Mouse (Mus musculus): ENCODE measurements around the gene Pptc7. TPM values are rescaled to one million over a fixed set of nuclear protein-coding genes. Genes with fewer than 3 reads are reported as not detected.

Gene Pptc7
- polyA plus RNA-seq, 1 experiment from 2014 or later: 6.5 TPM

DNA sequence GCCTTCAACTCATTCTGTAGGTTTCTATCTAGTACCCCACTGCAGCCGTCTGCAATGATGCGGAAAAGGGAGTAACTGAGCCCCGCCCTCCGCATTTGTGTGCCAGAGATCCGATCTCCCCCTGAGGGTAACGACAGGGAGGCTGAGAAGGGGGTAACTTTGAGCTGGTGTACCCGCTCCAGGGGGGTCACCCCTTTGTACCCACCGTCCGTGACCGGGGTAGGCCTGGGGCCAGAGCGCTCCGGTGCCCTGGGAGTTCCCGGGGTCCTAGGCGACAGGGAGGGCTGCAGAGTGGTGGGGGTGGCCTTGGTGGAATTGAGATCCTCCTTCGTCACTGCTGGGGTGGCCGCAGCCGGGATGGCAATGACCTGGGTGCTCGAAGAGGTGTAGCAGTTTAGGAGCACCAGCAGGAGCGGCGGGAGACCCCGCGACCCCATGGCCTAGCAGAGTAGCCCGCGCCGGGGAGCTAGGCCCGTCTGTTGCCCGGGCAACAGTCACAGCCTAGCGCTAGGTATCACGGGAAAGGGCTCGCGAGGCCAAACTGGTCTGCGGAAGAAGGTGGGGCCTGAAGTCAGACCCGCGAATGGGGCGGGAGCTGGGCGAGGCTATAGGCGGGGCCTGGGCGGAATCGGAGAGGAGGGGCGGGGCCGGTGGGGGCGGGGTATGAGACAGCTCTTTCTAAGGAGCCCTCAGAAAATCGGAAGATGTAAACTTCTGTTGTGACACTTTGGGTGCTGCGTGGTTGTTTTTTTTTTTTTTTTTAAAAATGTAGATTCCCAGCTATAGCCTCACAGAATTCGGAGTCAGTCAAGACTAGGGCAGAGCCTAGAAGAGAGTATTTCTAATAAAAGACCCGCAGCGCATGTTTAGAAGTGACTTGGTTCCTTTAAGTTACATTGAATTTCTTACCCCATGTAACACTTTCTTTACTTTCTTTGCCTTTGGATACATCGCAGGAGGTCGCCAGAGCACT, 19.9 kb upstream of the Pptc7 start, which contains the start of gene Tctn1:
Gene Tctn1, minus strand, starts transcription at position 528 of the 973 bp plus-strand sequence.
- peak; percentile 98 for ATAC-seq
- Histone ChIP-seq H3K4me3 (ENCODE audit: low read length) (peak within 1 kb of the TSS; percentile 91), H3K4me2 (ENCODE audit: low read length) (peak within 1 kb of the TSS; percentile 77), H3K9me3 (ENCODE audit: control insufficient read depth, low read length) (no peaks in the 10 kb centered on the region), H3K27ac (ENCODE audit: low read depth, low read length) (peak within 1 kb of the TSS; percentile 77), H3K27me3 (replicated peaks; ENCODE audit: control insufficient read depth, insufficient read depth, low read length) (no peaks in the 10 kb centered on the region), H3K4me1 (ENCODE audit: control insufficient read depth, insufficient read depth, low read depth, low read length) (peaks cover 3% of the 10 kb centered on the region; the same call in 1 of the 2 replicates), H3K36me3 (ENCODE audit: control insufficient read depth, insufficient read depth, low read length) (no peaks in the 10 kb centered on the region), H3K9ac (ENCODE audit: low read depth, low read length) (peak within 1 kb of the TSS; percentile 88)
- WGBS: 1% methylated on average over 49 of the region's 49 CpGs

DNA sequence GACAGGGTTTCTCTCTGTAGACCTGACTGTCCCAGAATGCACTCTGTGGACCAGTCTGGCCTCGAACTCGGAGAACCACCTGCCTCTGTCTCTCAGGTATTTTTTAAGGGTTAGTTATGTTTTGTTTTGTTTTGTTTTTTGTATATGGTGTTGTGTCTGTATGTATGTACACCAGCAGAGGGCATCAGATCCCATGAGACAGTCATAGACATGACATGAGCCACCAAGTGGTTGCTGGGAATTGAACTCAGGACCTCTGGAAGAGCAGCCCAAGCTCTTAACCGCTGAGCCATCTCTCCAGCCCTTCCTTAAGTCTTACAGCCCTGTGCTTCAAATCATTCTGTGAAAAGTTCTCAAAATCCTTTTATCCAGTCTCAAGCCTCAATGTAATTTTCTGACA, 19.0 kb upstream of the Pptc7 start:
- H3K27ac ChIP-seq (ENCODE audit: low read depth, low read length): no peak overlapping the region
- no peaks in the 10 kb centered on the region for H3K36me3 ChIP-seq (ENCODE audit: control insufficient read depth, insufficient read depth, low read length)
- no peaks in the 10 kb centered on the region for H3K9me3 ChIP-seq (ENCODE audit: control insufficient read depth, low read length)
- WGBS: 69% methylated on average over 3 of the region's 3 CpGs
- no peak for ATAC-seq
- peaks cover 3% of the 10 kb centered on the region; the same call in 1 of the 2 replicates for H3K4me1 ChIP-seq (ENCODE audit: control insufficient read depth, insufficient read depth, low read depth, low read length)
- H3K9ac ChIP-seq (ENCODE audit: low read depth, low read length): no peak overlapping the region
- H3K4me2 ChIP-seq (ENCODE audit: low read length): no peak overlapping the region
- H3K27me3 ChIP-seq (replicated peaks; ENCODE audit: control insufficient read depth, insufficient read depth, low read length): no peaks in the 10 kb centered on the region
- no peak overlapping the region for H3K4me3 ChIP-seq (ENCODE audit: low read length)

DNA sequence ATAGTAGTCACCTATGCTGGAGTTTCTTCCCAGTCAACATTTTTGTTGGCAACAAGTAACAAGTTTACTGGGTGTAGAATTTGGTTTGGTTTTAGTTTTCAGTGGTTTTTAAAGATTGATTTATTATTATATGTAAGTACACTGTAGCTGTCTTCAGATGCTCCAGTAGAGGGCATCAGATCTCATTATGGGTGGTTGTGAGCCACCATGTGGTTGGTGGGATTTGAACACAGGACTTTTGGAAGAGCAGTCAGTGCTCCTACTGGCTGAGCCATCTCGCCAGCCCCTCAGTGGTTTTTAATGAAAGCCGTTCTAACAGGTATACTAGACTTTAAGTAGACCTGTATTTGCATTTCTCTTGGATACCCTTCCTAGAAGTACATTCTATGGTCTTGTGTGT, 18.2 kb upstream of the Pptc7 start:
- Histone ChIP-seq H3K27me3 (replicated peaks; ENCODE audit: control insufficient read depth, insufficient read depth, low read length) (no peaks in the 10 kb centered on the region), H3K27ac (ENCODE audit: low read depth, low read length) (no peak overlapping the region), H3K9ac (ENCODE audit: low read depth, low read length) (no peak overlapping the region), H3K4me2 (ENCODE audit: low read length) (no peak overlapping the region), H3K4me1 (ENCODE audit: control insufficient read depth, insufficient read depth, low read depth, low read length) (peaks cover 3% of the 10 kb centered on the region; the same call in 1 of the 2 replicates), H3K36me3 (ENCODE audit: control insufficient read depth, insufficient read depth, low read length) (no peaks in the 10 kb centered on the region), H3K4me3 (ENCODE audit: low read length) (no peak overlapping the region), H3K9me3 (ENCODE audit: control insufficient read depth, low read length) (no peaks in the 10 kb centered on the region)
- no peak for ATAC-seq
- 93% methylated on average over 2 of the region's 2 CpGs for WGBS

DNA sequence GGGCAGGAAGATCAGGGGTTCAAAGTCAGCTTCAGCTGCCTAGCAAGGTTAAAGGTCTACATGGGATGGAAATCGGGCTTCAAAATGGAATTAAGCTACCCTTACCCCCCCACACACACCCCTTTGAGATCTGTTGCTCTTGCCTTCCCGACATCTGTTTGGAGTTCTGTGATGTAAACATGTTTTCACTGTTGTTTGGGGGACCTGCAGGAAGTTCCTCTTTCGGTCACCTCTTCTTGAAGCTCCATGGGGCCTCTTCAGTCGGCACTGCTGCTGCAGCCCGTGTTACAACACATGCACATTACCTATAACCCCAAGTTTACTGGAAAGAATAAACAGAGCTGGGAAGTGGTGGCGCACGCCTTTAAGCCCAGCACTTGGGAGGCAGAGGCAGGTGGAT, 17.0 kb upstream of the Pptc7 start:
- Histone ChIP-seq H3K9ac (ENCODE audit: low read depth, low read length) (no peak overlapping the region; the same call in 1 of the 2 replicates), H3K4me3 (ENCODE audit: low read length) (no peak overlapping the region), H3K4me1 (ENCODE audit: control insufficient read depth, insufficient read depth, low read depth, low read length) (peaks cover 3% of the 10 kb centered on the region; the same call in 1 of the 2 replicates), H3K27me3 (replicated peaks; ENCODE audit: control insufficient read depth, insufficient read depth, low read length) (no peaks in the 10 kb centered on the region), H3K9me3 (ENCODE audit: control insufficient read depth, low read length) (no peaks in the 10 kb centered on the region), H3K36me3 (ENCODE audit: control insufficient read depth, insufficient read depth, low read length) (no peaks in the 10 kb centered on the region), H3K27ac (ENCODE audit: low read depth, low read length) (no peak overlapping the region), H3K4me2 (ENCODE audit: low read length) (no peak overlapping the region)
- no peak for ATAC-seq
- WGBS: 77% methylated on average over 7 of the region's 7 CpGs

DNA sequence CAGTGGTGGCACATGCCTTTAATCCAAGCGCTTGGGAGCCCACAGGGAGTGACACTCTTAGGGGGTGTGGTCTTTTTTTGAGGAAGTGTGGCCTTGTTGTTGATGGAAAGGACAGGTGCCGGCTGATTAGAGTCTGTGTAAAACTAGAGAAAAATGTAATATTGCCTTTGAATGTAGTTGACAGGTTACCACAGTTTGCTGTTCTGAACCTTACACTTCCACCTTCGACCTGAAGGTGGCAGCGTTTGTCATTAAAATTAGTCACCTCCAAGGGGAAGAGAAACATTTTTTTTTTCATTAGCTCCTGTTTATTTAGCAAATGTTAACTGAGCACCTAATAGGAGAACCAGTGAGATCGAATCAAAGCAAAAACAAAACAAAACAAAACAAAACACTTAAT, 16.3 kb upstream of the Pptc7 start:
- peaks cover 3% of the 10 kb centered on the region; the same call in 1 of the 2 replicates for H3K4me1 ChIP-seq (ENCODE audit: control insufficient read depth, insufficient read depth, low read depth, low read length)
- no peak overlapping the region for H3K4me3 ChIP-seq (ENCODE audit: low read length)
- H3K27me3 ChIP-seq (replicated peaks; ENCODE audit: control insufficient read depth, insufficient read depth, low read length): no peaks in the 10 kb centered on the region
- no peak overlapping the region for H3K9ac ChIP-seq (ENCODE audit: low read depth, low read length)
- no peak overlapping the region for H3K27ac ChIP-seq (ENCODE audit: low read depth, low read length)
- H3K9me3 ChIP-seq (ENCODE audit: control insufficient read depth, low read length): no peaks in the 10 kb centered on the region
- no peak overlapping the region for H3K4me2 ChIP-seq (ENCODE audit: low read length)
- WGBS: 26% methylated on average over 5 of the region's 5 CpGs
- no peaks in the 10 kb centered on the region for H3K36me3 ChIP-seq (ENCODE audit: control insufficient read depth, insufficient read depth, low read length)
- no peak for ATAC-seq

DNA sequence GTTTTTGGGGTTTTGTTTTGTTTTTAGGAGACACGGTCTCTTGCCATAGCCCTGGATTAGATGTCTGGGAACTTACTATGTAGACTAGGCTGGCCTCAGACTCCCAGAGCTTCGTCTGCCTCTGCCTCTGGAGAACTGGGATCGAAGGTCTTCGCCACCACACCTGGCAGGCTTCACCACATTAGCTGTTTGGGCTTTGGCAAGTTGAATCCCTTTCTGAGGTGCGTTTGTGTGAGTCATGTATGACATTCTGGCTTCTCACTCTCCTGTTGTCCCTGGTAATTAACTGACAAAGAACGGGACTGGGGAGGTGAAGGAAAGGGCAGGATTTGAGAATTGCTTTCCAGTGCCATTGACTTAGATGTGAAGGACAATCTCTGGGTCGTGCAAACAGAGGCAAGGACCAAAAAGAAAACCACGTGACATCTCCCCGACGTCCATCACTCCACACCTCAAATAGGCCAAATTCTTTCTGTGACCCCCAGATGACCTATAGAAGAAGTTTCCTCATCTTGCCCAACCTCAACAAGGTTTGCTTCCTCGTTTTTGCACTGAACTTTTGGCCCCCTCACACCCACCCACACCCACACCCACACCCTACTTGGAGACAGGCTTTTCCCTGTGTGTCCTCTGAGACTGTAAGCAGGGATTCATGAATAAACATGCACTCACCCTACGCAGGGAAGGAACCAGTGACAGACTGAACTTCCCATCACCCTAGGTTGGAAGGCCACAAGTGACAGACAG, 15.1 kb upstream of the Pptc7 start:
- Histone ChIP-seq H3K4me2 (ENCODE audit: low read length) (no peak overlapping the region), H3K36me3 (ENCODE audit: control insufficient read depth, insufficient read depth, low read length) (no peaks in the 10 kb centered on the region), H3K4me3 (ENCODE audit: low read length) (no peak overlapping the region), H3K9me3 (ENCODE audit: control insufficient read depth, low read length) (no peaks in the 10 kb centered on the region), H3K4me1 (ENCODE audit: control insufficient read depth, insufficient read depth, low read depth, low read length) (no peaks in the 10 kb centered on the region), H3K27me3 (replicated peaks; ENCODE audit: control insufficient read depth, insufficient read depth, low read length) (no peaks in the 10 kb centered on the region), H3K9ac (ENCODE audit: low read depth, low read length) (no peak overlapping the region), H3K27ac (ENCODE audit: low read depth, low read length) (no peak overlapping the region)
- ATAC-seq: no peak
- 69% methylated on average over 12 of the region's 12 CpGs for WGBS

DNA sequence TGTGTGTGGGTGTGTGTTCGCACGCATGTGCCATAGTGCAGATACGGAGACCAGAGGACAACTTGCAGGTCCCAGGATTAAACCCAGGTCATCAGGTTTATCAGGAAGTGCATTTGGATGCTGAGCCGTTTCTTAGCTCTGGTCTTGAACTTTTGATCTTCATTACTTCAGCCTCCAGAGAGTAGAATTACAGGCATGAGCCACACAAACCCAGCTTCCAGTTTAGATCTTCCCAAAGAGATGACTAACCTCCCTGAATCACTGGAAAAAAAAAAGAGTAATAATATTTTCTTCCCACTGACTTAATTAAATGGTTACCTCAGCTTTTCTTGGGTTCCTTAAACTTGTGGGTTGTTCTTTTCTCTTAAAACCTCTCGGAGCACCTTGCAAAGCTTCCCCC, 11.3 kb upstream of the Pptc7 start:
- Histone ChIP-seq H3K4me1 (ENCODE audit: control insufficient read depth, insufficient read depth, low read depth, low read length) (no peaks in the 10 kb centered on the region), H3K4me3 (ENCODE audit: low read length) (no peak overlapping the region), H3K9me3 (ENCODE audit: control insufficient read depth, low read length) (no peaks in the 10 kb centered on the region), H3K4me2 (ENCODE audit: low read length) (no peak overlapping the region), H3K9ac (ENCODE audit: low read depth, low read length) (no peak overlapping the region), H3K27me3 (replicated peaks; ENCODE audit: control insufficient read depth, insufficient read depth, low read length) (no peaks in the 10 kb centered on the region), H3K36me3 (ENCODE audit: control insufficient read depth, insufficient read depth, low read length) (no peaks in the 10 kb centered on the region), H3K27ac (ENCODE audit: low read depth, low read length) (no peak overlapping the region)
- WGBS: 86% methylated on average over 5 of the region's 5 CpGs
- no peak for ATAC-seq

DNA sequence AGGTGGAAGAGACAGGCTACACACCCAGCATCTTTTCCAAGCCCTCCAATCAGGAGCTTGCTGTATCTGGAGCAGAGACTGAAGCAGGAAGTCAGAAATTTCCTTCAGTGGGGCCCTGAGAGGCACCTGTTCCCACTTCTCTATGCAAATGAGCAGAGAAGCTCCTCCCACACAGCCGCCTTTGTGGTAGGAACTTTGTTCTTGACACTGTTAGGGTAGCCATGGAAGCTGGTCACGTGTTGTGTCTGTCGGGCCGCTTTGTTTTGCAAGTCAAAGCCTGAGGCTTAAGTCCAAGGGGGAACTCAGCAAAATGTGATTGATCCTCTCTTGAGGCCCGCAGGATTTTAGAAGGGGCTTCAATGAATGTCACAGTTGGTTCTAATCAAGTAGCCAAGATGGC, 9.4 kb upstream of the Pptc7 start:
- Histone ChIP-seq H3K27me3 (replicated peaks; ENCODE audit: control insufficient read depth, insufficient read depth, low read length) (no peaks in the 10 kb centered on the region), H3K9ac (ENCODE audit: low read depth, low read length) (no peak overlapping the region), H3K9me3 (ENCODE audit: control insufficient read depth, low read length) (no peaks in the 10 kb centered on the region), H3K4me1 (ENCODE audit: control insufficient read depth, insufficient read depth, low read depth, low read length) (no peaks in the 10 kb centered on the region), H3K27ac (ENCODE audit: low read depth, low read length) (no peak overlapping the region), H3K36me3 (ENCODE audit: control insufficient read depth, insufficient read depth, low read length) (no peaks in the 10 kb centered on the region), H3K4me2 (ENCODE audit: low read length) (no peak overlapping the region), H3K4me3 (ENCODE audit: low read length) (no peak overlapping the region)
- WGBS: 26% methylated on average over 5 of the region's 5 CpGs
- ATAC-seq: no peak

DNA sequence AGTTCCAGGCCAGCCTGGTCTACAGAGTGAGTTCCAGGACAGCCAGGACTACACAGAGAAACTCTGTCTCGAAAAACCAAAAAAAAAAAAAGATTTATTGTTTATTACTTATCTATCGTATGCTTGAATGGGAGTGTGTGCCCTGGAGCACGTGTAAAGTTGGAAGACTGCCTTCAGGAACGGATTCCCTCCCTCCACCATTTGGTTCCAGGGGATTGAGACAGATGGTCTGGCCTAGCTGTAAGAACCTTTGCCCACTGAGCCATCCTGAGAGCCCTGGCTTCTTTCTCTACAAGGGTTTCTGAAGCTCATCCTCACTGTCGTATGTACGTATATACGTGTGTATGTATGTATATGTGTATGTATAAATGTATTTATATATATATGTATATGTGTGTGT, 5.2 kb upstream of the Pptc7 start:
- no peak overlapping the region for H3K27ac ChIP-seq (ENCODE audit: low read depth, low read length)

More for the DNA sequence above, 5.2 kb upstream of the Pptc7 start:
- H3K27me3 ChIP-seq (replicated peaks; ENCODE audit: control insufficient read depth, insufficient read depth, low read length): no peaks in the 10 kb centered on the region
- no peak overlapping the region for H3K4me2 ChIP-seq (ENCODE audit: low read length)
- no peak for ATAC-seq
- H3K9ac ChIP-seq (ENCODE audit: low read depth, low read length): no peak overlapping the region
- peaks cover 3% of the 10 kb centered on the region; the same call in 1 of the 2 replicates for H3K4me1 ChIP-seq (ENCODE audit: control insufficient read depth, insufficient read depth, low read depth, low read length)
- WGBS: 78% methylated on average over 7 of the region's 7 CpGs
- no peak overlapping the region for H3K4me3 ChIP-seq (ENCODE audit: low read length)
- no peaks in the 10 kb centered on the region for H3K9me3 ChIP-seq (ENCODE audit: control insufficient read depth, low read length)
- no peaks in the 10 kb centered on the region for H3K36me3 ChIP-seq (ENCODE audit: control insufficient read depth, insufficient read depth, low read length)
